Mouse (Mus musculus): ENCODE results near the gene Kcnk7.

Kcnk7 gene

GRCm38 (mm10) chr19:5711218-5711617, 7.1 kb downstream of the Kcnk7 start:
- no peak for TF ChIP-seq GATA4 (IDR thresholded peaks at IDR 0.05; ENCODE audit: insufficient replicate concordance, low read length)

DNA sequence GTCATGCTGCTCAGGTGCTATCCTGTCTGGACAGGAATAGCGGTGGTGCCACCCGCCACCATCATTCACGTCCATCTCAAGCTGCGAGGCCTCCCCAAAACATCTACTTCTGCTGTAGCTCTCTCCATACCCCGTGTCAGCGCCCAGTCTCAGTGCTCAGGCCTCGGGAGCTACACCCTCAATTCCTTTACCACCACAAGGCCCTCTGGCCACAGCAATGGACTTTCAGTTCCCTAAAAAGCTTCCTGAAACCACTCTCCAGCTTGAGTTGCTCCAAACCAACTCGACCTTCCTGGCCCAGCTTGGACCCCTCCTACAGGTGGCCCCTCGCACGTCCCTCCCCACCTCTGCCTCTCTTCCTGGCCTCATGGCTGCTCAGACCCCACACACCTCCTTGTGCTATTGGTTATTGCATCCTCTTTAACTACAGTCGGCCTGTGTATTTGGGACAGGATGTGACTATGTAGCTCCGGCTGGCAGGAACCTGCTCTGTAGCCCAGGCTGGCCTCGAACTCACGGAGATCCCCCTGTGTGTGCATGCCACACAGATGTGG, 7.8 kb downstream of the Kcnk7 start:
- no peak for TF ChIP-seq GATA4 (IDR thresholded peaks at IDR 0.05; ENCODE audit: insufficient replicate concordance, low read length)

- no peak for TF ChIP-seq GATA4 (IDR thresholded peaks at IDR 0.05; ENCODE audit: insufficient replicate concordance, low read length)
Observed at GRCm38 (mm10) chr19:5713255-5713654, 9.1 kb downstream of the Kcnk7 start.

GRCm38 (mm10) chr19:5713730-5714129, 9.6 kb downstream of the Kcnk7 start:
- TF ChIP-seq GATA4 (IDR thresholded peaks at IDR 0.05; ENCODE audit: insufficient replicate concordance, low read length), result no peak

GRCm38 (mm10) chr19:5715793-5716688, 11.9 kb downstream of the Kcnk7 start:
- no peak for TF ChIP-seq GATA4 (IDR thresholded peaks at IDR 0.05; ENCODE audit: insufficient replicate concordance, low read length)

DNA sequence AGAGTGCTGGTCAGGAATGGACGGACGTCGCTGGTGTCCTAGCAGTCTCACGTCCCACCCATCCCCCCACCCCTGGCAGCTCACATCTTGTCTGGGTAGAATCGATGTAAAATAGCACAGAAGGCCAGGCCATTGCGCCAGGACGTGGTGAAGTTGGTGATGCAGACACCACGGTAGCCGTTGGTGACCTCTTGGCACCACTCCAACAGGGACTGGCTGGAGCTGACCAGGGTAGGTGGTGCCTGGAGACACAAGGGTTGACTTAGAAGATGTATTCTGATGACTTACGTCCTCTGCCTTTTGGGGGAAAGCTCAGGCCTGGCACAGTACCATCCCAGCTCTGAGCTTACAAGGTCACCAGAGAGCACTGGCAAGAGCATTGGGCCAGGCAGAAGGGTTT, 12.8 kb downstream of the Kcnk7 start:
- no peak for TF ChIP-seq GATA4 (IDR thresholded peaks at IDR 0.05; ENCODE audit: insufficient replicate concordance, low read length)

DNA sequence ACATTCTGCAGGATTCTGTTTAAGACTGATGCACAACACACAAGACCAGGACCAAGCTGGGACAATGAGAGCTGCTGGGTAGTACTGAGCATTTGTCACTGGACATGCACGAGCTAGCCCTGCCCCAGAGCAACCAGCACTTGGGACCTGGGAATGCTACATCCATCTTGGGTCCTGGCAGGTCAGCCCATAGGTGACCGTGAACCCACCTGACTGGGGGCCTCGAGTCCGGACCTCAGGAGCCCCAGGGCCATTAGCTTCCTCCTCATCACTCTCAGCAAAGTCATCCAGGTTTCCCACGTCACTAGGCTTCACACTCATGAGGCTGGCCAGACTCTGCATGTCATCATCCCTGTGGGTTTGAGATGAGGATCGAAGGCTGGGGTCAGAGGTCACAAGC, 17.1 kb downstream of the Kcnk7 start:
- no peak for TF ChIP-seq GATA4 (IDR thresholded peaks at IDR 0.05; ENCODE audit: insufficient replicate concordance, low read length)

DNA sequence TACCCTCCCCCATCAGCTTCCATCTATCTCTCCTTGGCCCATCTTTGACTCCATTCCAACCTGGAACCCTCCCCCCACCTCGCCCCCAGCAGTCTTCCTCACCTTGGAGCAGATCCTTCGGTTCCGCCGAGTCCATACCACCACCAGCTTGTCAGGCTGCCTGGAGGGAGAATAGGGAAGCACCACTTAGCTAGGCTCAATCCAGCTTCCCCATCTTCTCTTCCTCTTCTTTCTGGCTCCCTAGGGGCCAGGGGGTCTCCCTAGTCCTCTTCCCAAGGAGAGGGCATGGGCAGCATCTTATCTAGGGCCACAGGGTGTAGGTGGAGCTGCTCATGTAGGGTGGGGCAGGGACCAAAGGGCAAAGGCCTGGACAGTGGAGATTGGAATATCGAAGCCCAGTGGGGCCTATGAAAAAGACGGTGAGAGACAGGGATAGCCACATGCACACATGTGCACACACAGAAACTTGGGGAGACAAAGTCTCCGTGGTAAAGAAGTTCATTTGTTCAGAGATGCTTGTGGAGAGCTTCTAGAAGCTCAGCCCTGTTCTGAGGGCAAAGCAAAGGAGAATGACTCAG, 18.8 kb downstream of the Kcnk7 start:
- no peak for TF ChIP-seq GATA4 (IDR thresholded peaks at IDR 0.05; ENCODE audit: insufficient replicate concordance, low read length)

DNA sequence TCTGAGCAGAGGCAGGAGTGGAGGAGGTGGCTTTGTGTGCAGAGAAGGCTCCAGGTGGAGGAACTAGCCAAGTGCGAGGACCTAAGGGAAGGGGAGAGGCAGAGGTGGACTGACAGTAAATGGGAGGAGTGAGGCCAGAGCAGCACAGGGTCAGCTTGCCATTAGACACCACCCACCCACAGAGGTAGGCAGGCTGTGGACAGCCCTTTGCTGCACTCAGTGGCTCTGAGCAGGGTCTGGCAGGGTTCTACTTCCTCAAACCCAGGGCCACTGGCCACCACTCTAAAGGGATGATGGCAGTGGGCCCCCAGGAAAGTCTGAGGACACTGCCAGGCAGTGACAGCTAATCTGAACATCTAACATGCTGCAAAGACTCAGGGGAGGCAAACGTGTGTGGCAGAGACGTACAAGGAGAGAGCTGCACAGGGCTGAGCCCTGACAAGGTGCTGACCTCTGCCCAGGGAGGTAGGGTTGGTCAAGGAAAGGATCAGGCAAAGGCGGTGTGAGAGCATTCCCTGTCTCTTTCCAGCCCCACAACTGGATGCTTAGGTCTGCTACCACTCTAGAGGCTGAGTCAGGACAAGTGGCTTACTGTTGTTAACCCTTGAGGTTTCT, 19.9 kb downstream of the Kcnk7 start:
- TF ChIP-seq GATA4 (IDR thresholded peaks at IDR 0.05; ENCODE audit: insufficient replicate concordance, low read length), result no peak

DNA sequence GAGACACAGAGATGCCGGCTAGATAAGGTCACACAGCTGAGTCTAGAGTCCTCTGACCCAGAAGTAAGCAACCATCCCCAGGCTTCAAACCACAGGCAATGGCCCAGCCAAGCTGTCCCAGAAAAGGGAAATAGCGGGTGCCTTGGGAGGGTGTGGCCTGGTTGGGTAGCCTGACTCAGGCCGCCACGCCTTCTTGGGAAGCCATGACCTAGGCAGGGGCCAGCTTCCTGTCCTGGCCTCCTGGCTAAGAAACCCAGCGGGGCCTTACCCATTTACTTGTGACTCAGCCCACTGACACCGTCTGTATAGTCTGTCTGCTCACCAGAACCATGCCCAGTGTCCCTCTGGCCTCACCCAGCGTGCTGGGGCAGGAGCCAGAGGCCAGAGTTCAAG, 20.4 kb downstream of the Kcnk7 start:
- TF ChIP-seq GATA4 (IDR thresholded peaks at IDR 0.05; ENCODE audit: insufficient replicate concordance, low read length), result peak; percentile 27; the same call in 1 of the 2 replicates

GRCm38 (mm10) chr19:5725029-5725707, 21.0 kb downstream of the Kcnk7 start:
- TF ChIP-seq GATA4 (IDR thresholded peaks at IDR 0.05; ENCODE audit: insufficient replicate concordance, low read length), result no peak

DNA sequence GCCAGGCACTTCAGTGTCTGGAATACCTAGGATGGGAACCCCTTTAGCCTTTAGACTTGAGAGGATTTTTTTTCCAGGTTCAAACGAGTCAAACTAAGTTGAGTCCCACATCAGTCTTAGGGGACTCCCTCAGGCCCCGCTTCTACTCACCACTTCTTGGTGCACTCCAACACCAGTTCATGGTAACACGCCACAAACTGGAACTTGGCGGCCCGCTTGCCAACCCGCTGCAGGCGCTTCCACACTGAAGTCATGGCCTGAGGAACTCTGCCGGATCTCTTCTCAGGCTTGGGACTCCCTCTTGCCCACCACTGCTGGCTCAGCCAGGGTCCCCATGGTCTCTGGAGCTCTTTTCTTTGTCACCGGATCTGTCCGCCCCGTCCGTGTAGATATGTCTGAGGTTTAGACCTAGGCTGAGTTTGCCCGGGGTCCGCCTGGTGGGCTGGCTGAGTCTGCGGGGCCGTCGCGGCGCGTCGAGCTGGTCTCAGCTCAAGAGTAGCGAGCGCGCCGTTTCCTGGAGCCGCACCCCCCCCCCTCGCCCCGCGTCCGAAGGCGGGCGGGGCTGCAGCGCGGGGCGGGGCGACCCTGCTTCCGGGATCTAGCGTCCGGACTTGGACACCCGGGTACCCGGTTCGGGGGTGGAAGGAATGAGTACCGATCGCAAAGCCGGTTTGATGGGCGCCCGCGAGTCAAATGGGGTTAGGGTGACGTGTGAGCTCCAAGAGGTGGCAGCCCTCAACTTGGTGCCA, 21.8 kb downstream of the Kcnk7 start, which contains the start of gene Ehbp1l1:
Gene Ehbp1l1 (minus strand): TSS at position 551 of the 749 bp plus-strand sequence.
- no peak for TF ChIP-seq GATA4 (IDR thresholded peaks at IDR 0.05; ENCODE audit: insufficient replicate concordance, low read length)

- no peak for TF ChIP-seq GATA4 (IDR thresholded peaks at IDR 0.05; ENCODE audit: insufficient replicate concordance, low read length)
Observed at GRCm38 (mm10) chr19:5726961-5727578, 22.9 kb downstream of the Kcnk7 start.

DNA sequence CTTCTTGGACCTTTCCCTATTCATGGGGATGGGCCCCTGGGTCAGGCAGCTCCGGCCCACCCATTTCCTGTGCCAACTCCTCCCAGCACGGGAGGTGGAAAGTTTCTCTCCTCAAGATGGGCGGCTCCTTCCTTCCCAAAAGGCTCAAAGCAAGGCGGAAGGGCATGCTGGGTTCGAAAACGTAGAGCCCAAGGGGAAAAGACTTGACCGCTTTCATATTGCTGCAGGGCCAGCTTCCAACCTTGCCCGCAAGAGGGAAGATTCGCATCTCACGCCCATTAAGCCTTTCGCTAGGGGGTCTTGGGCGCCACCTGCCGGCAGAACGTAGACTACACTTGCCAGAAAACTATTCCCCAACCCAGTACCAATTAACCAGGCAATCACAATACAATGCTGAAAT, 23.5 kb downstream of the Kcnk7 start:
- TF ChIP-seq GATA4 (IDR thresholded peaks at IDR 0.05; ENCODE audit: insufficient replicate concordance, low read length), result no peak
